Mouse (Mus musculus) liver, embryonic 14.5 days (tissue): ENCODE results near the gene Xylb.

ENCODE experiments used
- CTCF ChIP-seq: IDR thresholded peaks from 2 replicates; pipeline ENCODE4 v1.5.1; 2016; ENCODE audit warnings: antibody characterized with exemption, low read depth, control low read depth
- EP300 ChIP-seq: IDR thresholded peaks from 2 replicates; pipeline ENCODE4 v1.6.1; 2016; ENCODE audit warnings: antibody characterized with exemption, low read depth

GRCm38 (mm10) chr9:119323260-119323645, 33.9 kb upstream of the Xylb start:
- TF ChIP-seq CTCF (no peak), EP300 (no peak)
